Mouse (Mus musculus) megakaryocyte, embryonic 14.5 days (primary cell): ENCODE measurements at regions not wholly inside any gene's neighbourhood (a gene's known extent, or its start where the extent isn't known, plus 50 kb on each side); places are given as distances from the start of the nearest gene placed in this dataset.

ENCODE experiments used
- H3K27me3 ChIP-seq: replicated peaks from 2 replicates; pipeline ENCODE3; 2012; ENCODE audit warnings: inconsistent platforms
- H3K36me3 ChIP-seq: replicated peaks from 2 replicates; pipeline ENCODE3; 2012; ENCODE audit warnings: low read length, inconsistent platforms, mixed read lengths
- H3K4me1 ChIP-seq: 2 replicates; pipeline ENCODE4 v1.6.1; 2012; ENCODE audit warnings: inconsistent platforms
- H3K4me3 ChIP-seq: replicated peaks from 2 replicates; pipeline ENCODE3; 2012; ENCODE audit warnings: moderate library complexity, mild to moderate bottlenecking, inconsistent platforms
- H3K9me3 ChIP-seq: 2 replicates; pipeline ENCODE4 v1.6.1; 2012; ENCODE audit warnings: inconsistent platforms
- FLI1 ChIP-seq: IDR thresholded peaks from 2 replicates; pipeline ENCODE4 v1.6.1; 2012; ENCODE audit warnings: low read length, inconsistent platforms, mixed read lengths
- GATA1 ChIP-seq: IDR thresholded peaks from 3 replicates; pipeline ENCODE4 v1.6.1; 2012; ENCODE audit warnings: mixed read lengths, low read length, inconsistent platforms, borderline replicate concordance

GRCm38 (mm10) chr1:193484977-193485376 lies 114.9 kb upstream of the Camk1g start:
- no peaks in the 10 kb centered on the region for H3K9me3 ChIP-seq
- no peaks in the 10 kb centered on the region; the same call in 1 of the 2 replicates for H3K4me1 ChIP-seq
- no peaks in the 10 kb centered on the region for H3K36me3 ChIP-seq
- TF ChIP-seq FLI1 (no peak), GATA1 (no peak)
- no peak overlapping the region for H3K4me3 ChIP-seq
- peaks cover 1% of the 10 kb centered on the region for H3K27me3 ChIP-seq

- TF ChIP-seq FLI1 (no peak), GATA1 (no peak)
- H3K27me3 ChIP-seq = no peaks in the 10 kb centered on the region
Observed at GRCm38 (mm10) chr1:193477298-193477697, 107.2 kb upstream of the Camk1g start.

GRCm38 (mm10) chr1:193476805-193477204 lies 106.7 kb upstream of the Camk1g start:
- H3K27me3 ChIP-seq = no peaks in the 10 kb centered on the region
- no peak overlapping the region for H3K4me3 ChIP-seq
- no peaks in the 10 kb centered on the region for H3K36me3 ChIP-seq
- H3K9me3 ChIP-seq = peaks cover 4% of the 10 kb centered on the region; the same call in 1 of the 2 replicates
- no peaks in the 10 kb centered on the region for H3K4me1 ChIP-seq
- no peak for TF ChIP-seq GATA1

More at GRCm38 (mm10) chr1:193477298-193477697, 107.2 kb upstream of the Camk1g start:
- peaks cover 4% of the 10 kb centered on the region; the same call in 1 of the 2 replicates for H3K9me3 ChIP-seq
- no peaks in the 10 kb centered on the region for H3K36me3 ChIP-seq
- no peaks in the 10 kb centered on the region for H3K4me1 ChIP-seq
- H3K4me3 ChIP-seq = no peak overlapping the region

GRCm38 (mm10) chr1:193466306-193466705 lies 96.2 kb upstream of the Camk1g start:
- peaks cover 9% of the 10 kb centered on the region; the same call in 1 of the 2 replicates for H3K9me3 ChIP-seq
- H3K4me1 ChIP-seq = no peaks in the 10 kb centered on the region
- TF ChIP-seq GATA1 (no peak), FLI1 (no peak)
- no peaks in the 10 kb centered on the region for H3K36me3 ChIP-seq
- no peaks in the 10 kb centered on the region for H3K27me3 ChIP-seq
- no peak overlapping the region for H3K4me3 ChIP-seq

GRCm38 (mm10) chr1:193459735-193460134 lies 89.6 kb upstream of the Camk1g start:
- Histone ChIP-seq H3K4me3 (no peak overlapping the region), H3K9me3 (0 out of 2 replicates have a peak, but pooled peaks cover 2% of the 10 kb centered on the region), H3K27me3 (peaks cover 3% of the 10 kb centered on the region), H3K36me3 (no peaks in the 10 kb centered on the region), H3K4me1 (no peaks in the 10 kb centered on the region)
- no peak for TF ChIP-seq FLI1
- no peak for TF ChIP-seq GATA1

- H3K36me3 ChIP-seq = no peaks in the 10 kb centered on the region
- TF ChIP-seq GATA1 (no peak), FLI1 (no peak)
- no peaks in the 10 kb centered on the region for H3K4me1 ChIP-seq
- no peaks in the 10 kb centered on the region for H3K9me3 ChIP-seq
- H3K4me3 ChIP-seq = no peak overlapping the region
- peaks cover 7% of the 10 kb centered on the region for H3K27me3 ChIP-seq
Observed at GRCm38 (mm10) chr1:193457908-193458307, 87.8 kb upstream of the Camk1g start.

- TF ChIP-seq FLI1 (no peak), GATA1 (no peak)
- Histone ChIP-seq H3K27me3 (peaks cover 3% of the 10 kb centered on the region), H3K4me1 (peaks cover 13% of the 10 kb centered on the region), H3K36me3 (no peaks in the 10 kb centered on the region), H3K4me3 (no peak overlapping the region), H3K9me3 (no peaks in the 10 kb centered on the region)
Observed at GRCm38 (mm10) chr1:193453654-193454053, 83.6 kb upstream of the Camk1g start.

GRCm38 (mm10) chr1:193451471-193452135 lies 81.5 kb upstream of the Camk1g start:
- no peak for TF ChIP-seq FLI1
- no peak for TF ChIP-seq GATA1
- Histone ChIP-seq H3K9me3 (no peaks in the 10 kb centered on the region), H3K36me3 (no peaks in the 10 kb centered on the region), H3K27me3 (peaks cover 3% of the 10 kb centered on the region), H3K4me1 (peaks cover 13% of the 10 kb centered on the region), H3K4me3 (no peak overlapping the region)

GRCm38 (mm10) chr1:193450814-193451213 lies 80.7 kb upstream of the Camk1g start:
- Histone ChIP-seq H3K9me3 (no peaks in the 10 kb centered on the region), H3K27me3 (peaks cover 3% of the 10 kb centered on the region), H3K4me3 (no peak overlapping the region), H3K4me1 (peaks cover 13% of the 10 kb centered on the region), H3K36me3 (no peaks in the 10 kb centered on the region)
- TF ChIP-seq FLI1 (no peak), GATA1 (no peak)

- Histone ChIP-seq H3K4me3 (no peak overlapping the region), H3K4me1 (peaks cover 13% of the 10 kb centered on the region)
Observed at GRCm38 (mm10) chr1:193450201-193450600, 80.1 kb upstream of the Camk1g start.

More at GRCm38 (mm10) chr1:193450201-193450600, 80.1 kb upstream of the Camk1g start:
- no peaks in the 10 kb centered on the region for H3K9me3 ChIP-seq
- no peak for TF ChIP-seq GATA1
- no peak for TF ChIP-seq FLI1
- peaks cover 3% of the 10 kb centered on the region for H3K27me3 ChIP-seq
- H3K36me3 ChIP-seq = no peaks in the 10 kb centered on the region
